ENCODE assay signal across 10 mouse cellular contexts in genomic region chr3:83862956-83863355, GRCm38 (mm10). TPM values are rescaled to one million over a fixed set of nuclear protein-coding genes. Genes with fewer than 3 reads are reported as not detected.
DNase-seq lines count a peak whose midpoint lies in the region; ATAC-seq lines count a peak whose summit lies in the region.
"Had no signal": no experiment of that assay in that cellular context is flagged by ENCODE, and none has a peak within 500 bp of the region (broad histone marks: within the 10 kb centered on the region; RNA-seq: fewer than 3 reads in every experiment).

No protein-coding gene starts in this region.

- DNase-seq in kidney, adult 11 months: peak; percentile 67
- peak; percentile 13 to 28 for DNase-seq in layer of hippocampus, postnatal 14 days (ENCODE audit: low spot score in 2 of 2)
- DNase-seq in lung, postnatal 4 days: peak; percentile 76 to 79
- DNase-seq in splenic B cell, adult 2 months (ENCODE audit: low read depth, low spot score): peak; percentile 87

- ATAC-seq in kidney, embryonic 15.5 days (replicated peaks; ENCODE audit: low FRiP score): no peak; the same call in 1 of the 2 replicates
- peak; percentile 96 for ATAC-seq in common myeloid progenitor, adult 5-6 weeks (replicated peaks; ENCODE audit: low read depth, poor library complexity, severe bottlenecking)
- ATAC-seq in heart, embryonic 11.5 days (replicated peaks; ENCODE audit: insufficient number of reproducible peaks, low FRiP score, low TSS enrichment): no peak
- ATAC-seq in forebrain, embryonic 16.5 days: no peak

- H3K4me2 ChIP-seq in kidney, embryonic 15.5 days: no peak overlapping the region
- peak overlapping the region; percentile 16; the same call in 1 of the 2 replicates for H3K4me2 ChIP-seq in heart, embryonic 11.5 days
- H3K4me2 ChIP-seq in forebrain, embryonic 16.5 days (ENCODE audit: low read length): no peak overlapping the region

- H3K9ac ChIP-seq in kidney, embryonic 15.5 days: no peak overlapping the region
- no peak overlapping the region for H3K9ac ChIP-seq in heart, embryonic 11.5 days (ENCODE audit: low read depth, low read length)
- no peak overlapping the region for H3K9ac ChIP-seq in forebrain, embryonic 16.5 days (replicated peaks; ENCODE audit: low read depth, low read length)

- H3K4me1 ChIP-seq in kidney, embryonic 15.5 days: no peaks in the 10 kb centered on the region
- H3K4me1 ChIP-seq in heart, embryonic 11.5 days (ENCODE audit: control insufficient read depth, insufficient read depth, low read length): peaks cover 6% of the 10 kb centered on the region; the same call in 1 of the 2 replicates
- no peaks in the 10 kb centered on the region for H3K4me1 ChIP-seq in forebrain, embryonic 16.5 days (replicated peaks; ENCODE audit: control insufficient read depth, insufficient read depth, low read length)

- no peaks in the 10 kb centered on the region for H3K27me3 ChIP-seq in kidney, embryonic 15.5 days
- no peaks in the 10 kb centered on the region for H3K27me3 ChIP-seq in heart, embryonic 11.5 days (ENCODE audit: control insufficient read depth, insufficient read depth, low read length)
- no peaks in the 10 kb centered on the region for H3K27me3 ChIP-seq in splenic B cell, adult 2 months (ENCODE audit: control insufficient read depth, insufficient read depth, low read length, poor library complexity, severe bottlenecking)
- H3K27me3 ChIP-seq in forebrain, embryonic 16.5 days (replicated peaks; ENCODE audit: control insufficient read depth, insufficient read depth, low read length): no peaks in the 10 kb centered on the region

- H3K36me3 ChIP-seq in kidney, embryonic 15.5 days: no peaks in the 10 kb centered on the region
- no peaks in the 10 kb centered on the region for H3K36me3 ChIP-seq in heart, embryonic 11.5 days (ENCODE audit: control insufficient read depth, insufficient read depth, low read length)
- no peaks in the 10 kb centered on the region for H3K36me3 ChIP-seq in splenic B cell, adult 2 months (ENCODE audit: control insufficient read depth, insufficient read depth, low read length, poor library complexity, severe bottlenecking)
- H3K36me3 ChIP-seq in forebrain, embryonic 16.5 days (ENCODE audit: control insufficient read depth, insufficient read depth): no peaks in the 10 kb centered on the region
- H3K36me3 ChIP-seq: G1E had no signal

- H3K9me3 ChIP-seq in kidney, embryonic 15.5 days (replicated peaks): no peaks in the 10 kb centered on the region
- H3K9me3 ChIP-seq in heart, embryonic 11.5 days (replicated peaks; ENCODE audit: control insufficient read depth, low read length): no peaks in the 10 kb centered on the region
- H3K9me3 ChIP-seq in forebrain, embryonic 16.5 days (ENCODE audit: control insufficient read depth, low read length): no peaks in the 10 kb centered on the region
- H3K9me3 ChIP-seq: G1E had no signal

- 35% methylated on average over 1 of the region's 1 CpGs for WGBS in kidney, embryonic 15.5 days
- WGBS in heart, embryonic 11.5 days (ENCODE audit: insufficient replicate concordance): 14% methylated on average over 1 of the region's 1 CpGs
- WGBS in forebrain, embryonic 16.5 days: 48% methylated on average over 1 of the region's 1 CpGs

- no peak overlapping the region for H3K27ac ChIP-seq in kidney, embryonic 15.5 days
- H3K27ac ChIP-seq in heart, embryonic 11.5 days (ENCODE audit: low read depth, low read length): no peak overlapping the region
- H3K27ac ChIP-seq in forebrain, embryonic 16.5 days (ENCODE audit: low read length): no peak overlapping the region
- H3K27ac ChIP-seq: layer of hippocampus, adult 2 months had no signal

- no peak overlapping the region for H3K4me3 ChIP-seq in kidney, embryonic 15.5 days (replicated peaks)
- no peak overlapping the region for H3K4me3 ChIP-seq in heart, embryonic 11.5 days (ENCODE audit: low read depth, low read length)
- H3K4me3 ChIP-seq in forebrain, embryonic 16.5 days (replicated peaks; ENCODE audit: low read length): no peak overlapping the region
- H3K4me3 ChIP-seq: layer of hippocampus, adult 2 months had no signal

RNA-seq across cellular contexts. Expression of gene Tlr2, which starts 21.4 kb away (rescaled TPM):
- polyA plus RNA-seq in kidney, embryonic 15.5 days (2015; fragmentation: Nextera tagmentation; extraction: Ambion mirVana): 3.1 and 3.5 TPM in 2 replicates
- 8.4 and 10.0 TPM in 2 replicates for total RNA-seq in common myeloid progenitor, adult 5-6 weeks (2017)
- 2.3 and 2.6 TPM in 2 replicates for polyA plus RNA-seq in heart, embryonic 11.5 days (2014; fragmentation: Nextera tagmentation; extraction: Ambion mirVana)
- under 1 TPM; 0.45 to 0.90 TPM for total RNA-seq in layer of hippocampus, postnatal 14 days (2021)
- 0.84 and 1.0 TPM in 2 replicates for polyA plus RNA-seq in forebrain, embryonic 16.5 days (2015; fragmentation: Nextera tagmentation; extraction: Ambion mirVana)
- polyA plus RNA-seq: G1E had no signal

Comparison
In these comparisons a context has a peak if more than half of its experiments do, and no peak if none do; other contexts are left out.
1. DNase-seq: peak in every context shown above with its lines; median percentile 87 in splenic B cell, adult 2 months; 78 in lung, postnatal 4 days; 67 in kidney, adult 11 months; 20 in layer of hippocampus, postnatal 14 days.